Mouse (Mus musculus): ENCODE data around the gene Stx11. TPM values are rescaled to one million over a fixed set of nuclear protein-coding genes. Genes with fewer than 3 reads are reported as not detected.

Gene Stx11
- total and polyA plus RNA-seq, 2 experiments from 2014 or later, result 0.91 to 1.3 TPM

- H3K27ac ChIP-seq, result no peak overlapping the region
- no peaks in the 10 kb centered on the region for H3K4me1 ChIP-seq (ENCODE audit: insufficient read depth, low read length)
- no peaks in the 10 kb centered on the region for H3K36me3 ChIP-seq (ENCODE audit: insufficient read depth, low read length)
- no peak for ATAC-seq
- no peak for DNase-seq (ENCODE audit: low spot score)
- no peak overlapping the region for H3K9ac ChIP-seq (replicated peaks; ENCODE audit: low read length)
- 90% methylated on average over 25 of the region's 25 CpGs for WGBS
- H3K4me3 ChIP-seq (ENCODE audit: low read length), result no peak overlapping the region
- H3K4me2 ChIP-seq (ENCODE audit: low read depth, low read length), result no peak overlapping the region
- no peaks in the 10 kb centered on the region for H3K27me3 ChIP-seq (ENCODE audit: insufficient read depth, low read length)
- no peaks in the 10 kb centered on the region for H3K9me3 ChIP-seq (ENCODE audit: low read length)
- no peak for TF ChIP-seq CTCF (IDR thresholded peaks at IDR 0.05; ENCODE audit: low read depth)
Observed at GRCm38 (mm10) chr10:12993411-12994039, 29.4 kb upstream of the Stx11 start.

- Histone ChIP-seq H3K9me3 (ENCODE audit: low read length) (no peaks in the 10 kb centered on the region), H3K4me3 (ENCODE audit: low read length) (no peak overlapping the region), H3K27ac (no peak overlapping the region), H3K27me3 (ENCODE audit: insufficient read depth, low read length) (no peaks in the 10 kb centered on the region), H3K36me3 (ENCODE audit: insufficient read depth, low read length) (no peaks in the 10 kb centered on the region), H3K4me1 (ENCODE audit: insufficient read depth, low read length) (no peaks in the 10 kb centered on the region), H3K9ac (replicated peaks; ENCODE audit: low read length) (no peak overlapping the region), H3K4me2 (ENCODE audit: low read depth, low read length) (no peak overlapping the region)
- WGBS, result 90% methylated on average over 5 of the region's 5 CpGs
- no peak for ATAC-seq
- DNase-seq (ENCODE audit: low spot score), result no peak
- TF ChIP-seq CTCF (IDR thresholded peaks at IDR 0.05; ENCODE audit: low read depth), result no peak
Observed at GRCm38 (mm10) chr10:12991953-12992352, 27.9 kb upstream of the Stx11 start.

- WGBS, result 62% methylated on average over 4 of the region's 4 CpGs
- TF ChIP-seq CTCF (IDR thresholded peaks at IDR 0.05; ENCODE audit: low read depth), result no peak
- Histone ChIP-seq H3K4me2 (ENCODE audit: low read depth, low read length) (no peak overlapping the region), H3K36me3 (ENCODE audit: insufficient read depth, low read length) (no peaks in the 10 kb centered on the region), H3K9ac (replicated peaks; ENCODE audit: low read length) (no peak overlapping the region), H3K4me3 (ENCODE audit: low read length) (no peak overlapping the region), H3K9me3 (ENCODE audit: low read length) (no peaks in the 10 kb centered on the region), H3K27me3 (ENCODE audit: insufficient read depth, low read length) (no peaks in the 10 kb centered on the region), H3K27ac (no peak overlapping the region), H3K4me1 (ENCODE audit: insufficient read depth, low read length) (no peaks in the 10 kb centered on the region)
- no peak for DNase-seq (ENCODE audit: low spot score)
- ATAC-seq, result no peak
Observed at GRCm38 (mm10) chr10:12986943-12987342, 22.8 kb upstream of the Stx11 start.

GRCm38 (mm10) chr10:12986485-12986884, 22.4 kb upstream of the Stx11 start:
- Histone ChIP-seq H3K4me2 (ENCODE audit: low read depth, low read length) (no peak overlapping the region), H3K9ac (replicated peaks; ENCODE audit: low read length) (no peak overlapping the region), H3K4me1 (ENCODE audit: insufficient read depth, low read length) (no peaks in the 10 kb centered on the region), H3K27ac (no peak overlapping the region), H3K4me3 (ENCODE audit: low read length) (no peak overlapping the region), H3K36me3 (ENCODE audit: insufficient read depth, low read length) (no peaks in the 10 kb centered on the region), H3K9me3 (ENCODE audit: low read length) (no peaks in the 10 kb centered on the region), H3K27me3 (ENCODE audit: insufficient read depth, low read length) (no peaks in the 10 kb centered on the region)
- ATAC-seq (no peak), DNase-seq (ENCODE audit: low spot score) (no peak)
- no peak for TF ChIP-seq CTCF (IDR thresholded peaks at IDR 0.05; ENCODE audit: low read depth)
- 36% methylated on average over 5 of the region's 5 CpGs for WGBS

GRCm38 (mm10) chr10:12985028-12985427, 20.9 kb upstream of the Stx11 start:
- TF ChIP-seq CTCF (IDR thresholded peaks at IDR 0.05; ENCODE audit: low read depth), result no peak
- H3K4me1 ChIP-seq (ENCODE audit: insufficient read depth, low read length), result no peaks in the 10 kb centered on the region
- H3K36me3 ChIP-seq (ENCODE audit: insufficient read depth, low read length), result no peaks in the 10 kb centered on the region
- no peak for DNase-seq (ENCODE audit: low spot score)
- no peak overlapping the region for H3K27ac ChIP-seq
- H3K4me3 ChIP-seq (ENCODE audit: low read length), result no peak overlapping the region
- H3K4me2 ChIP-seq (ENCODE audit: low read depth, low read length), result no peak overlapping the region
- no peak overlapping the region for H3K9ac ChIP-seq (replicated peaks; ENCODE audit: low read length)
- H3K9me3 ChIP-seq (ENCODE audit: low read length), result no peaks in the 10 kb centered on the region
- no peak for ATAC-seq
- no peaks in the 10 kb centered on the region for H3K27me3 ChIP-seq (ENCODE audit: insufficient read depth, low read length)
- 91% methylated on average over 3 of the region's 3 CpGs for WGBS

GRCm38 (mm10) chr10:12983516-12983915, 19.4 kb upstream of the Stx11 start:
- Histone ChIP-seq H3K9ac (replicated peaks; ENCODE audit: low read length) (no peak overlapping the region), H3K4me1 (ENCODE audit: insufficient read depth, low read length) (no peaks in the 10 kb centered on the region), H3K27ac (no peak overlapping the region), H3K36me3 (ENCODE audit: insufficient read depth, low read length) (no peaks in the 10 kb centered on the region), H3K4me2 (ENCODE audit: low read depth, low read length) (no peak overlapping the region), H3K27me3 (ENCODE audit: insufficient read depth, low read length) (no peaks in the 10 kb centered on the region), H3K4me3 (ENCODE audit: low read length) (no peak overlapping the region), H3K9me3 (ENCODE audit: low read length) (no peaks in the 10 kb centered on the region)
- no peak for TF ChIP-seq CTCF (IDR thresholded peaks at IDR 0.05; ENCODE audit: low read depth)
- WGBS, result 82% methylated on average over 3 of the region's 3 CpGs
- DNase-seq (ENCODE audit: low spot score) (no peak), ATAC-seq (no peak)

GRCm38 (mm10) chr10:12981071-12981470, 17.0 kb upstream of the Stx11 start:
- no peak overlapping the region for H3K4me2 ChIP-seq (ENCODE audit: low read depth, low read length)

More at GRCm38 (mm10) chr10:12981071-12981470, 17.0 kb upstream of the Stx11 start:
- Histone ChIP-seq H3K4me1 (ENCODE audit: insufficient read depth, low read length) (no peaks in the 10 kb centered on the region), H3K36me3 (ENCODE audit: insufficient read depth, low read length) (no peaks in the 10 kb centered on the region), H3K27me3 (ENCODE audit: insufficient read depth, low read length) (no peaks in the 10 kb centered on the region), H3K9me3 (ENCODE audit: low read length) (no peaks in the 10 kb centered on the region), H3K9ac (replicated peaks; ENCODE audit: low read length) (no peak overlapping the region), H3K27ac (no peak overlapping the region), H3K4me3 (ENCODE audit: low read length) (no peak overlapping the region)
- no peak for TF ChIP-seq CTCF (IDR thresholded peaks at IDR 0.05; ENCODE audit: low read depth)
- ATAC-seq (no peak), DNase-seq (ENCODE audit: low spot score) (no peak)
- 76% methylated on average over 7 of the region's 7 CpGs for WGBS

Data from hindbrain, postnatal 0 days (tissue).